Mouse (Mus musculus) thymus, adult 18-20 months (tissue): ENCODE measurements around the gene Spg20.

Experiments
- DNase-seq, 2 experiments: peaks; one replicate each; pipeline ENCODE4 v3.0.0; 2022; ENCODE audit warnings: mixed read lengths in 2 of 2

The Spg20 gene

GRCm38 (mm10) chr3:55098014-55098413 is 13.9 kb upstream of the Spg20 start:
- no peak for DNase-seq

GRCm38 (mm10) chr3:55098990-55099389 is 12.9 kb upstream of the Spg20 start:
- DNase-seq: no peak

- no peak for DNase-seq
Measured at GRCm38 (mm10) chr3:55101092-55101491, 10.8 kb upstream of the Spg20 start.

GRCm38 (mm10) chr3:55105372-55106023 is 6.4 kb upstream of the Spg20 start:
- DNase-seq: no peak

- no peak for DNase-seq
Measured at GRCm38 (mm10) chr3:55106051-55106450, 5.9 kb upstream of the Spg20 start.

GRCm38 (mm10) chr3:55109097-55109496 is 2.8 kb upstream of the Spg20 start:
- DNase-seq: no peak

GRCm38 (mm10) chr3:55112710-55113415 is 955 bp downstream of the Spg20 start:
- no peak for DNase-seq

GRCm38 (mm10) chr3:55114313-55115065 is 2.6 kb downstream of the Spg20 start:
- DNase-seq: no peak

- DNase-seq: no peak
Measured at GRCm38 (mm10) chr3:55115071-55115470, 3.2 kb downstream of the Spg20 start.

GRCm38 (mm10) chr3:55115989-55116388 is 4.1 kb downstream of the Spg20 start:
- no peak for DNase-seq

- DNase-seq: no peak
Measured at GRCm38 (mm10) chr3:55119275-55119898, 7.5 kb downstream of the Spg20 start.

- DNase-seq: no peak
Measured at GRCm38 (mm10) chr3:55122336-55122870, 10.5 kb downstream of the Spg20 start.

- no peak for DNase-seq
Measured at GRCm38 (mm10) chr3:55123064-55123463, 11.2 kb downstream of the Spg20 start.

GRCm38 (mm10) chr3:55129181-55129692 is 17.3 kb downstream of the Spg20 start:
- no peak for DNase-seq

- no peak for DNase-seq
Measured at GRCm38 (mm10) chr3:55131576-55132233, 19.8 kb downstream of the Spg20 start.

GRCm38 (mm10) chr3:55137039-55137438 is 25.1 kb downstream of the Spg20 start, which contains the start of gene Ccdc169:
Gene Ccdc169, plus strand, starts transcription at chr3:55137339.
- DNase-seq: no peak

- DNase-seq: no peak
Measured at GRCm38 (mm10) chr3:55139837-55140236, 27.9 kb downstream of the Spg20 start.

GRCm38 (mm10) chr3:55141401-55141800 is 29.5 kb downstream of the Spg20 start:
- no peak for DNase-seq

GRCm38 (mm10) chr3:55144916-55145315 is 33.0 kb downstream of the Spg20 start:
- no peak for DNase-seq

- no peak for DNase-seq
Measured at GRCm38 (mm10) chr3:55146441-55146840, 34.5 kb downstream of the Spg20 start.

GRCm38 (mm10) chr3:55147156-55147555 is 35.2 kb downstream of the Spg20 start:
- no peak for DNase-seq

GRCm38 (mm10) chr3:55148091-55148490 is 36.2 kb downstream of the Spg20 start:
- DNase-seq: no peak
